Mouse (Mus musculus): ENCODE measurements at regions not wholly inside any gene's neighbourhood (a gene's known extent, or its start where the extent isn't known, plus 50 kb on each side); places are given as distances from the start of the nearest gene placed in this dataset.
A peak's percentile ranks its signal among the peaks of the same experiment; 100 is the strongest.

GRCm38 (mm10) chr4:54407930-54408329, 536.9 kb upstream of the Zfp462 start:
- intact Hi-C loops (cut with DNase I): no loop called here
- no peak for DNase-seq

- DNase-seq: no peak
- intact Hi-C loops (cut with DNase I): no loop called here
These were observed 514.1 kb upstream of the Zfp462 start for GRCm38 (mm10) chr4:54430789-54431188.

- DNase-seq: no peak
- intact Hi-C loops (cut with DNase I): no loop called here
These were observed 484.3 kb upstream of the Zfp462 start for GRCm38 (mm10) chr4:54460596-54460995.

GRCm38 (mm10) chr4:54469176-54469575, 475.7 kb upstream of the Zfp462 start:
- intact Hi-C loops (cut with DNase I): no loop called here
- no peak for DNase-seq

- peak; percentile 88 for DNase-seq
- intact Hi-C loops (cut with DNase I): no loop called here
These were observed 474.5 kb upstream of the Zfp462 start for GRCm38 (mm10) chr4:54470022-54471008.

GRCm38 (mm10) chr4:54471009-54471408, 473.8 kb upstream of the Zfp462 start:
- no peak for DNase-seq
- intact Hi-C loops (cut with DNase I): no loop called here

- DNase-seq: no peak
- intact Hi-C loops (cut with DNase I): no loop called here
These were observed 463.1 kb upstream of the Zfp462 start for GRCm38 (mm10) chr4:54481766-54482165.

- intact Hi-C loops (cut with DNase I): no loop called here
- DNase-seq: no peak
These were observed 451.8 kb upstream of the Zfp462 start for GRCm38 (mm10) chr4:54493074-54493473.

GRCm38 (mm10) chr4:54497312-54497994, 447.4 kb upstream of the Zfp462 start:
- intact Hi-C loops (cut with DNase I): no loop called here
- no peak for DNase-seq

- intact Hi-C loops (cut with DNase I): loop anchor here (10.0 kb wide), 1 partner anchor 429 kb away; the partner anchor contains the start of gene Zfp462
- DNase-seq: no peak
These were observed 428.9 kb upstream of the Zfp462 start for GRCm38 (mm10) chr4:54515934-54516333.

- intact Hi-C loops (cut with DNase I): no loop called here
- DNase-seq: no peak
These were observed 421.6 kb upstream of the Zfp462 start for GRCm38 (mm10) chr4:54523283-54523682.

GRCm38 (mm10) chr4:54526003-54526586, 418.8 kb upstream of the Zfp462 start:
- intact Hi-C loops (cut with DNase I): no loop called here
- no peak for DNase-seq

GRCm38 (mm10) chr4:54527660-54528059, 417.2 kb upstream of the Zfp462 start:
- intact Hi-C loops (cut with DNase I): no loop called here
- no peak for DNase-seq

GRCm38 (mm10) chr4:54531739-54532138, 413.1 kb upstream of the Zfp462 start:
- intact Hi-C loops (cut with DNase I): no loop called here
- no peak for DNase-seq

GRCm38 (mm10) chr4:54533846-54534245, 411.0 kb upstream of the Zfp462 start:
- DNase-seq: peak; percentile 35
- intact Hi-C loops (cut with DNase I): no loop called here

- no peak for DNase-seq
- intact Hi-C loops (cut with DNase I): no loop called here
These were observed 391.8 kb upstream of the Zfp462 start for GRCm38 (mm10) chr4:54552864-54553618.

- no peak for DNase-seq
- intact Hi-C loops (cut with DNase I): no loop called here
These were observed 381.8 kb upstream of the Zfp462 start for GRCm38 (mm10) chr4:54563075-54563474.

- intact Hi-C loops (cut with DNase I): no loop called here
- no peak for DNase-seq
These were observed 371.7 kb upstream of the Zfp462 start for GRCm38 (mm10) chr4:54573185-54573584.

- DNase-seq: peak; percentile 79
- intact Hi-C loops (cut with DNase I): no loop called here
These were observed 357.7 kb upstream of the Zfp462 start for GRCm38 (mm10) chr4:54587197-54587596.

GRCm38 (mm10) chr4:54588704-54589103, 356.1 kb upstream of the Zfp462 start:
- no peak for DNase-seq
- intact Hi-C loops (cut with DNase I): no loop called here
